Mouse (Mus musculus): ENCODE results near the gene Pml.

Gene Pml

DNA sequence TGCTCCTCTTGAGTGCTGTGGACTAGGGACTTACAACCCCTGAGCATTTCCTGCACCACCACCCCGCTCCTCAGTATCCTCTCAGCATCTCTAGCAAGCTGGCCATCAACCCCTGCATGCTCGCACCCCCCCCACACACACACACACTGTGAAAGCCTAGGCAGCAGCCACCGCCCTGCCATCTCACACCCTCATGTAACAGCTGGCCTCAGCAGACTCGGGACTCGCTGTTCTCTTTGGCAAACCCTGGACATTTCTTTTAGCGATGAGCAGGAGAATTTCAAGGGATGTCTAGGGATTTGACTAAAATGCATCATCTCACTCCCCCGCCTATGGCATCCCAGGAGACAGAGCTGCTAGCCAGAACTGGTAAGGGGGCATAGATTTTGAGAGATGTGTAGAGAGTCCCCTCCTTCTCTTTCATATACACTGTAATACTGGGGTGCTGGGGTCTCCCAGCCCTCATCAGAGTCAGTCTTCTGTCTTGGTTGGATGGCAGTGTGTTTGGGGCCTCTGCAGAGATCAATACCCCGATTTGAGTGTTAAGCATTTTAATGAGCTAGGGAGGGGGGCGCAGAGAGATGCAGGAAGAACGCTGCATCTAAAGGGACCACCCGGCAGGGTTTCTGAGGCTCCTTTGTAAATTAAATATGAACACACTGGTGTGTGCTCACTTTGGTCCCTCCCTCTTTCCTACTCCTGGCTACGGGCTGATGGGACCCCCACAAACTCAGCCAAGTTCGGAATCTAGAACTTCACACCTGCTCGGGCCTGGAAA lies 46.7 kb downstream of the Pml start:
- in situ Hi-C loops (cut with MboI, MseI) = loop anchor here (5.0 kb wide), 1 partner anchor 166 kb away; no protein-coding TSS in a partner anchor

DNA sequence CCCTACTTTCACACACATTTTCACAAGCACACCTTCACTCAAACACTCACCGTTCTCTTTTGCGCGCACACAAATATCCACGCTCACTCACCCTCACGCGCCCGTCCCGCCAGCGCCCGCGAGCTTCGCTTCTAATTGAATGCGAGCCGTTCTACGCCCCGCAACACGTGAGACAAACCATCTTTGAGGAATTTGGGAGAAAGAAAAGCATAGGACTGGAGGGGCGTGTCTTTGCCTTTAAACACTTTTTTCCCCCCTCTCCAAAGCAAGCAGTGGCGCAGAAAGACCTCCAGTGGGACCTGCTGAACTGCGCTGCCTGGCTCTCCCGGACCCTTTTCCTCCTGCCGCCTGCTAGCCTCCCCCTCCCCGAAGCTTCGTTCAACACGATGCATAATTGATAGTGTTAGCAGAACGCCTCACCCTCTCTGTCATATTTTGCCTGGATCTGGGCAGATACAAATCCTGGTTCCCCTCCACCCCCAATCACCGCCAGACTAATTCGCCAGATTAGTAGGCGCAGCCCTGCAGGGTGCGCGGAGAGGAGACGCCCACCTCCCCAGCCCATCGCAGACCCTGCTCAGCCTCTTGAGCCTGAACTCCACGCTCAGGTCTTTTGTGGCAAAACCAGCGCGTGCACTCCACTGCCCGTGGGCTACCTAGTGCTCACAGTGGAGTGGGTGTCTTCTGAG lies 47.6 kb downstream of the Pml start:
- in situ Hi-C loops (cut with MboI, MseI) = loop anchor here (5.0 kb wide), 1 partner anchor 165 kb away; no protein-coding TSS in a partner anchor

GRCm38 (mm10) chr9:58201091-58201842 lies 48.3 kb downstream of the Pml start:
- in situ Hi-C loops (cut with MboI, MseI) = loop anchor here (5.0 kb wide), 1 partner anchor 164 kb away; no protein-coding TSS in a partner anchor

GRCm38 (mm10) chr9:58200270-58201090 lies 49.1 kb downstream of the Pml start:
- in situ Hi-C loops (cut with MboI, MseI) = loop anchor here (5.0 kb wide), 1 partner anchor 163 kb away; no protein-coding TSS in a partner anchor

DNA sequence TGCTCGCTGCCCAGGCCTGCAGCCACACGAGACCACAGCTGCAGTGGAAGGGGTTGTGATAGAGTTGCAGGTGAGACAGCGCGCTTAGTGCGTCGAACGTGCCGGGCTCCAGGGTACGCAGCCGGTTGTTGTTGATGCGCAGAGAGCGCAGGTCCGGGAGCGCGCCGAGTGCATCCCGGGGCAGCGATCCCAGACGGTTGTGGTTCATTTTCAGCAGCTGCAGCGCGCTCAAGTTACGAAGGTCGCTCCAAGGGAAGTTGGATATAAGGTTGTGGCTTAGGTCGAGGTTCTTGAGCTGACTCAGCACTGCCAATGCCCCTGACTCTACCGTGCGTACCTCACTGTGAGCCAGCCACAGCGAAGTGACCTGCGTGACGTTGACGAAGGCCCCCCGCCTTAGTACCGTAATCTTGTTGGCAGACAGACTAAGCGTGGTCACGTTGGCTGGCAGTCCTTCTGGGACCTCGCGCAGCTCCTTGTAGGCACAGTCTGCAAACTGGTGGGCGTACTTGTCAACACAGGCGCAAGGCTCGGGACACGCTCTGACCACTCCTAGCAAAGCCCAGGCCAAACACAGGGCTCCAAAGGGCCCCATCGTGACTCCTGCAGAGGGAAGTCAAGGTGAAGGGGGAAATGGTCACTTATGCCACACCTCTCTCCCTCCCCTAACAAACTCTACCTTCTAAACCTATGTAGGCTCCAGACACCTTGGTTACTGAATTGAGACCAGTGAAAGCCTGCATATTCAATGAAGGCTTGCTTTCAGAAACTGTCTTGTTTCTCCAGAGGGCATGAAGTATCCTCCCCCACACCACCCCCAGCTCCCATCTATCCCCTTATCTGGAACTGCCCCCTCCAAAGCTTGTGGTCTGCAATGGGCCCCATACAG lies 50.0 kb downstream of the Pml start:
- in situ Hi-C loops (cut with MboI, MseI) = loop anchor here (5.0 kb wide), 1 partner anchor 162 kb away; no protein-coding TSS in a partner anchor

DNA sequence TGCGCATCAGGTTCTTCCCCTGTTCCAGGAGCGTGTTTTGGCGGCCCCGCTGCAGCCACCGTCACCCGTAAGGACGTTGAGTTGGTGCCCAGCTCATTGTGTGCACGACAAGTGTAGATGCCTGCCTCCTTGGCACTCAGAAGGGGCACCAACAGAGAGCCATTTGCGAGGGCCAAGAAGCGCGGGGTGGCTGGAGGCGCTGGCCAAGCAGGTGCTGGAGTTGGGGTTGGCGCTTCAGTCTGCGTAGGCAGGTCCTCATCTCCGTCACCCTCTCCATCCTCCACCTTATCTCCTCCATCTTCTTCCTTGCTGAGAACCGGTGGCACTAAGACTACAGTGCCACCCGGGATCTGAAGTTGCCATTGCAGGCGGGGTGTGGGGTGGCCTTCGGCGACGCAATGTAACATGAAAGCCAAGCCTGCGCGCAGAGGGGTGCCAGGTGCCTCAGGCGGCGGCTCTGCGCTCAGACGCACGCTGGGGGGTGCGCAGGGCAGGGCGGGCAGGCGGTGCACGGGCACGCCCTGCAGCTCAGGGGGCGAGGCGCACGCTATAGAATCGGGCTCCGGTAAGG lies 50.7 kb downstream of the Pml start:
- in situ Hi-C loops (cut with MboI, MseI) = no loop called here

DNA sequence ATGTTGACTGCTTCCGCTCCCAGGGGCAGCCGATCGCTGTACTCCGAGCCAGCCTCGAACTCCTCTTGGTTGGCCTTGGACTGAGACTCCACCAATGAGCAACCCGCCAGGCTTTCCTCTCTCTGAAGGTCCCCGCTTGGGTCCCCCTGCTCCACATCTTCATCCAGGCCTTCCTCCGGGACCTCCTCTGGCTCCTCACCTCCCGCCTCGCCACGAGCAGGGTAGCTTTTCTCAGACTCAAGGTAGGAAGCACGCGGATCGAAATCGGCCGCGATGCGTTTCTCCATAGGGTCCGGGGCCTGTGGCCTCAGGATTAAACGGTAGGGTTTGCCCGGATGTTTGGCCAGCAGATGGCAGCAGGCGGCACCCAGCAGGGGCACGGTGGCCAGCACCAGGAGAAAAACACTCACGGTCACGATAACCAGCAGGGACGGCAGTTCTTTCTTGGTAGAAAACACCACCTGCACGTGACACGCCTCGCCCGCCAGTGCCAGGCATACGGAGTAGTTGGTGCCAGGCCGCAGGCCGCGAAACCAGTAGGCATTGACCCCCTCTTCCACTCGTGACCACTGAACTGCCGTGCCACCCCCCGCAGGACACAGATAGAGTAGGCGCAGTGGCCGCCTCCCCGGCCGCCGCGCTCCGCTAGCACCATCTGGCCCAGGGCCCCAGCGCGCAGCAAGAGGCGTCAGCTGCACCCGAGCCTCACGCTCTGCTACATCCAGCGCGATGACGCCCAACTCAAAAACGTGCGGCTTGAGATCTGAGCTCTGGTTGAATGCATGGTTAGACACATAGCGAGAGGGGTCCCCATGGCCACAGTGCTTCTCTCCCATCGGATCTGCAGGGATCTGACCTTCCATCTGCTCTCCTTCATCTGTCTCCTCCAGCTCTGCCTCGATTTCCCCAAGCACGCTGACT lies 51.5 kb downstream of the Pml start:
- in situ Hi-C loops (cut with MboI, MseI) = no loop called here

GRCm38 (mm10) chr9:58196610-58197567 lies 52.7 kb downstream of the Pml start:
- in situ Hi-C loops (cut with MboI, MseI) = no loop called here

DNA sequence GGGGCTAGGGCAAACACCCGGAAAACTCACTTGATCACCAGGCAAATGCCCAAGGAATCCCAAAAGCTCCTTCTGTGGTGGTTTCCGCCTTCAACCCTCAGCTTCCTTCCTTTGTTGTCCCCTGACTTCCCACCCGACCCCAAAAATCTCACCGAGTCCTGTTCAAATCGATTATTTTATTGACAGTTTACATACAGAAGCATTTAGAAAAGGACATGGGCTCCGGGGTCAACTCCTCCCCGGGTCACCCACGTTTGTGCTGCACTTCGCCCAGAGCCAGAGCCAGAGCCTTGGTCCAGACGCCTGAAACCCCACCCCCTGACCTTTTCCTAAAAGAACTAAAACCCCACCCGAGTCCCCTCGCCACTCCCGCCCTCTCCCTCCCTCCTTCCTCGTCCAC lies 53.4 kb downstream of the Pml start:
- in situ Hi-C loops (cut with MboI, MseI) = no loop called here

GRCm38 (mm10) chr9:58195671-58196070 lies 53.9 kb downstream of the Pml start:
- in situ Hi-C loops (cut with MboI, MseI) = no loop called here

- in situ Hi-C loops (cut with MboI, MseI) = no loop called here
Observed at GRCm38 (mm10) chr9:58194222-58194621, 55.4 kb downstream of the Pml start.

DNA sequence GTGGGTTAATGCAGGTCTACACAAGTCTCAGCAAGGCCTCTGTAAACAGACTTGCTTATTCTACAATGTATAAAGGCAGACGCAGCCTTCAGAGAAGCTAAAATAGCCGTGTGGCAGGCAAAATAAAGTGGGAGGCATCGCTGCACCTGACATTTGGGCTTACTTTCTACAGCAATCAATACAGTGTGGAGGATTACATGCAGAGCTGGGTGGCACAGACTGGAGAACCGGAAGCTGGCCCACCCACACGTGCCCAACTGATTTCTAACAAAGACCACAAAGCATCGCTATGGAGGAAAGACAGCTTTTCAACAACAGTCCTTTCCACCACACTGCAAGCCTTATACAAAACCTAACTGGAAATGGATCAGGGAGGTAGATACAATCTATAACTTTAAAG lies 65.1 kb downstream of the Pml start:
- in situ Hi-C loops (cut with MboI, MseI) = no loop called here

DNA sequence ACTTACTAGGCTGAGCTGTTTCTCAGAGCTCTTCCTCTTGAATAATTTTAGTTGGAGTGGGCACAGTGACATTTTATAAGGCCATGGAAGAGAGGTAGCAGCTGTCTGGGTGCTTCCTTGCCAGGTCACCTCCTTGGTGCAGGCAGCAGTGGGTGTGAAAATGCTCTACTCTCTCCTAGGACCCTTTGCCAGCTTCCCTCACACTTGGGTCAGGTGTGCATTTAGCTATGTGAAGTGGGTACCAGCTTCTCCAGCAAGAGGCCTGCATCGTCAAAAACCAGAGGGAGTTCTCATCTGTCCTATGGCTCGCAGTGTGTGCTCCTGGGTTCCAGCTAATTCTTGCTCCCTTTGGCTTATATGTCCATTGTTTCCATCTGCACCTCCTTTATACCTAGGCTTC lies 70.2 kb downstream of the Pml start:
- in situ Hi-C loops (cut with MboI, MseI) = no loop called here

DNA sequence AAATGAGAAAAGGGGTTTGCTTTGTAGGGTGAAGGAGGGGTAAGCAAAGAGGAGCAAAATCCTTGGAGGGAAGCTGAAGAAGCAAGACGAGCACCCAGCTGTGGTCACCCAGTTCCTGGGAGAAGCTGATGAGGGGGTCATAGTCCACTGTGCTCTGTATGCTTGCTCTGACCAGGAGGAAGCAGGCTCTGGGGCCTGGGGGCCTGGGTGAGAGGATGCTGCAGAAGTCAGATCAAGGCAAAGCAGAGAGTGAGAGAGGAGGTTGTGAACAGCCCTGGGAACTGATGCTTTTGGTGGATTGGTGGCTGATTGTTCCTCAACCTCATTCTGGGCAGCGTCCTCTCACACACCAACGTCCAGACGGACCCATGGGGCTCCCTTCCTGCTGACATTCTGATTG lies 72.4 kb downstream of the Pml start:
- in situ Hi-C loops (cut with MboI, MseI) = no loop called here

- in situ Hi-C loops (cut with MboI, MseI) = no loop called here
Observed at GRCm38 (mm10) chr9:58175745-58176487, 73.7 kb downstream of the Pml start.

GRCm38 (mm10) chr9:58174818-58175251 lies 74.8 kb downstream of the Pml start:
- in situ Hi-C loops (cut with MboI, MseI) = no loop called here

DNA sequence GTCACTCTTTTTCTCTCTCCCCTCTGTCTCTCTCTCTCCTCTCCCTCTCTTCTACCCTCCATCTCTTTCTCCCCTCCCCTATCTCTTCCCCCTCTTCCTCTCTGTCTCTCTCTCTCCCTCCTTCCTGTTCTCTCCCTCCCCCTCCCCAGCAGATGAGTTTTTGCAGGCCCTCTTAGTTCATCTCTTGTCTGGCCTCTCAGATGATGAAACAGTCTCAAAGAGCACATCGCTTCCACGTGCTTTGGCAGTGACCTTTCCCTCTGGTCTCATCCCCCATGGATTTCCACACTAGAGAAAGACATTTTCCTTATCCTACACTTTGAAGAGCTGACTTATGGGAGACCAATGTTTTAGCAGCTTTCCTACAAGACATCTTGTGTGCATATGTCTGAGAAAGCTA lies 76.7 kb downstream of the Pml start:
- in situ Hi-C loops (cut with MboI, MseI) = no loop called here
